Mouse (Mus musculus): ENCODE results near the gene Gm10282. TPM values are rescaled to one million over a fixed set of nuclear protein-coding genes. Genes with fewer than 3 reads are reported as not detected.
A peak's percentile ranks its signal among the peaks of the same experiment; 100 is the strongest.

The Gm10282 gene
- polyA plus RNA-seq, 1 experiment from 2014 or later, result 41.0 TPM

- Histone ChIP-seq H3K27me3 (no peaks in the 10 kb centered on the region), H3K36me3 (ENCODE audit: poor library complexity, severe bottlenecking) (no peaks in the 10 kb centered on the region), H3K9ac (no peak overlapping the region), H3K27ac (no peak overlapping the region), H3K4me2 (no peak overlapping the region), H3K4me3 (no peak overlapping the region), H3K4me1 (peaks cover 11% of the 10 kb centered on the region), H3K9me3 (replicated peaks) (no peaks in the 10 kb centered on the region)
- 88% methylated on average over 5 of the region's 5 CpGs for WGBS
- no peak for ATAC-seq
These were observed 1.9 kb upstream of the Gm10282 start for GRCm38 (mm10) chr8:72306913-72307312.

GRCm38 (mm10) chr8:72303633-72304032, 1.4 kb downstream of the Gm10282 start:
- 73% methylated on average over 8 of the region's 8 CpGs for WGBS

GRCm38 (mm10) chr8:72302986-72303612, 2.0 kb downstream of the Gm10282 start:
- H3K4me2 ChIP-seq, result no peak overlapping the region
- no peak overlapping the region for H3K27ac ChIP-seq
- no peak for ATAC-seq
- WGBS, result 76% methylated on average over 8 of the region's 8 CpGs
- H3K4me3 ChIP-seq, result no peak overlapping the region
- no peaks in the 10 kb centered on the region for H3K27me3 ChIP-seq
- H3K9ac ChIP-seq, result no peak overlapping the region
- no peaks in the 10 kb centered on the region for H3K36me3 ChIP-seq (ENCODE audit: poor library complexity, severe bottlenecking)
- no peaks in the 10 kb centered on the region for H3K9me3 ChIP-seq (replicated peaks)
- H3K4me1 ChIP-seq, result peaks cover 2% of the 10 kb centered on the region; the same call in 1 of the 2 replicates

More at GRCm38 (mm10) chr8:72303633-72304032, 1.4 kb downstream of the Gm10282 start:
- no peak overlapping the region for H3K27ac ChIP-seq
- no peaks in the 10 kb centered on the region for H3K36me3 ChIP-seq (ENCODE audit: poor library complexity, severe bottlenecking)
- peaks cover 5% of the 10 kb centered on the region; the same call in 1 of the 2 replicates for H3K4me1 ChIP-seq
- no peak overlapping the region for H3K4me2 ChIP-seq
- H3K9me3 ChIP-seq (replicated peaks), result no peaks in the 10 kb centered on the region
- no peak overlapping the region for H3K4me3 ChIP-seq
- H3K27me3 ChIP-seq, result no peaks in the 10 kb centered on the region
- ATAC-seq, result no peak
- H3K9ac ChIP-seq, result no peak overlapping the region

- Histone ChIP-seq H3K36me3 (ENCODE audit: poor library complexity, severe bottlenecking) (no peaks in the 10 kb centered on the region), H3K27ac (no peak overlapping the region), H3K27me3 (no peaks in the 10 kb centered on the region), H3K9ac (no peak overlapping the region), H3K4me1 (no peaks in the 10 kb centered on the region), H3K9me3 (replicated peaks) (no peaks in the 10 kb centered on the region), H3K4me2 (no peak overlapping the region), H3K4me3 (no peak overlapping the region)
- ATAC-seq, result no peak
- 85% methylated on average over 5 of the region's 5 CpGs for whole genome bisulfite sequencing
These were observed 3.6 kb downstream of the Gm10282 start for GRCm38 (mm10) chr8:72301497-72301896.

- no peak for ATAC-seq
- Histone ChIP-seq H3K27me3 (no peaks in the 10 kb centered on the region), H3K4me1 (no peaks in the 10 kb centered on the region), H3K9me3 (replicated peaks) (no peaks in the 10 kb centered on the region), H3K4me3 (no peak overlapping the region), H3K9ac (no peak overlapping the region), H3K36me3 (ENCODE audit: poor library complexity, severe bottlenecking) (no peaks in the 10 kb centered on the region), H3K4me2 (no peak overlapping the region), H3K27ac (no peak overlapping the region)
- 72% methylated on average over 9 of the region's 9 CpGs for WGBS
These were observed 4.2 kb downstream of the Gm10282 start for GRCm38 (mm10) chr8:72300654-72301400.

GRCm38 (mm10) chr8:72298928-72299327, 6.1 kb downstream of the Gm10282 start:
- H3K4me1 ChIP-seq, result no peaks in the 10 kb centered on the region
- no peak overlapping the region for H3K9ac ChIP-seq
- H3K27ac ChIP-seq, result no peak overlapping the region
- no peak overlapping the region for H3K4me3 ChIP-seq
- H3K27me3 ChIP-seq, result no peaks in the 10 kb centered on the region
- H3K9me3 ChIP-seq (replicated peaks), result no peaks in the 10 kb centered on the region
- WGBS, result 85% methylated on average over 1 of the region's 1 CpGs
- no peaks in the 10 kb centered on the region for H3K36me3 ChIP-seq (ENCODE audit: poor library complexity, severe bottlenecking)
- H3K4me2 ChIP-seq, result no peak overlapping the region
- ATAC-seq, result no peak

- Histone ChIP-seq H3K4me1 (no peaks in the 10 kb centered on the region), H3K27me3 (no peaks in the 10 kb centered on the region), H3K36me3 (ENCODE audit: poor library complexity, severe bottlenecking) (no peaks in the 10 kb centered on the region), H3K9ac (no peak overlapping the region), H3K27ac (no peak overlapping the region), H3K4me2 (no peak overlapping the region), H3K9me3 (replicated peaks) (no peaks in the 10 kb centered on the region), H3K4me3 (no peak overlapping the region)
- ATAC-seq, result no peak
- whole genome bisulfite sequencing, result 92% methylated on average over 8 of the region's 8 CpGs
These were observed 8.5 kb downstream of the Gm10282 start for GRCm38 (mm10) chr8:72296561-72296960.

GRCm38 (mm10) chr8:72295679-72296078, 9.4 kb downstream of the Gm10282 start:
- no peaks in the 10 kb centered on the region for H3K27me3 ChIP-seq
- H3K36me3 ChIP-seq (ENCODE audit: poor library complexity, severe bottlenecking), result no peaks in the 10 kb centered on the region
- no peak overlapping the region; the same call in 1 of the 2 replicates for H3K27ac ChIP-seq
- no peak overlapping the region for H3K4me3 ChIP-seq
- 66% methylated on average over 8 of the region's 8 CpGs for WGBS
- peak; percentile 61; the same call in 1 of the 2 replicates for ATAC-seq
- no peak overlapping the region for H3K4me2 ChIP-seq
- H3K9ac ChIP-seq, result no peak overlapping the region
- H3K4me1 ChIP-seq, result no peaks in the 10 kb centered on the region
- no peaks in the 10 kb centered on the region for H3K9me3 ChIP-seq (replicated peaks)

- no peak overlapping the region for H3K9ac ChIP-seq
- H3K4me1 ChIP-seq, result no peaks in the 10 kb centered on the region
- no peaks in the 10 kb centered on the region for H3K9me3 ChIP-seq (replicated peaks)
- no peaks in the 10 kb centered on the region for H3K36me3 ChIP-seq (ENCODE audit: poor library complexity, severe bottlenecking)
- H3K27me3 ChIP-seq, result no peaks in the 10 kb centered on the region
- no peak overlapping the region for H3K4me3 ChIP-seq
- H3K27ac ChIP-seq, result no peak overlapping the region; the same call in 1 of the 2 replicates
- 74% methylated on average over 3 of the region's 3 CpGs for WGBS
- no peak for ATAC-seq
- H3K4me2 ChIP-seq, result no peak overlapping the region
These were observed 9.9 kb downstream of the Gm10282 start for GRCm38 (mm10) chr8:72295125-72295524.

- H3K4me2 ChIP-seq, result no peak overlapping the region
- no peak for ATAC-seq
These were observed 11.8 kb downstream of the Gm10282 start for GRCm38 (mm10) chr8:72293309-72293708.

GRCm38 (mm10) chr8:72291104-72291503, 14.0 kb downstream of the Gm10282 start:
- Histone ChIP-seq H3K4me3 (no peak overlapping the region), H3K27me3 (no peaks in the 10 kb centered on the region), H3K27ac (no peak overlapping the region), H3K9me3 (replicated peaks) (no peaks in the 10 kb centered on the region), H3K4me1 (no peaks in the 10 kb centered on the region), H3K36me3 (ENCODE audit: poor library complexity, severe bottlenecking) (no peaks in the 10 kb centered on the region), H3K9ac (no peak overlapping the region), H3K4me2 (no peak overlapping the region)
- 79% methylated on average over 2 of the region's 2 CpGs for WGBS
- no peak for ATAC-seq

More at GRCm38 (mm10) chr8:72293309-72293708, 11.8 kb downstream of the Gm10282 start:
- H3K9me3 ChIP-seq (replicated peaks), result no peaks in the 10 kb centered on the region
- H3K27me3 ChIP-seq, result no peaks in the 10 kb centered on the region
- no peaks in the 10 kb centered on the region for H3K4me1 ChIP-seq
- no peaks in the 10 kb centered on the region for H3K36me3 ChIP-seq (ENCODE audit: poor library complexity, severe bottlenecking)
- no peak overlapping the region for H3K9ac ChIP-seq
- H3K4me3 ChIP-seq, result no peak overlapping the region
- H3K27ac ChIP-seq, result no peak overlapping the region

- H3K4me1 ChIP-seq, result no peaks in the 10 kb centered on the region
- H3K9me3 ChIP-seq (replicated peaks), result no peaks in the 10 kb centered on the region
- H3K36me3 ChIP-seq (ENCODE audit: poor library complexity, severe bottlenecking), result no peaks in the 10 kb centered on the region
- no peaks in the 10 kb centered on the region for H3K27me3 ChIP-seq
- H3K9ac ChIP-seq, result no peak overlapping the region
- H3K27ac ChIP-seq, result no peak overlapping the region
- no peak overlapping the region for H3K4me2 ChIP-seq
- ATAC-seq, result no peak
- H3K4me3 ChIP-seq, result no peak overlapping the region
These were observed 16.0 kb downstream of the Gm10282 start for GRCm38 (mm10) chr8:72289051-72289450.

All from forebrain, embryonic 13.5 days (tissue).